Mouse (Mus musculus) kidney, postnatal 0 days (tissue): ENCODE results near the gene Mfsd8. TPM values are rescaled to one million over a fixed set of nuclear protein-coding genes. Genes with fewer than 3 reads are reported as not detected.
"Not testable (repeated sequence)": the region's sequence is repeated elsewhere in the genome, so short reads cannot be mapped to it uniquely, and the experiment has no call there.

Source experiments
- ATAC-seq: fragments of 200-750 bp; cut with Nextera tagmentation; replicated peaks from 2 replicates; pipeline ENCODE4 v1.8.0; 2017; ENCODE audit warnings: low read depth, moderate number of reproducible peaks, moderate TSS enrichment, moderate library complexity; ENCODE audit not compliant: low FRiP score
- DNase-seq: peaks from one replicate; pipeline ENCODE4 v3.0.0-alpha.2; 2016; ENCODE audit warnings: low spot score
- H3K27ac ChIP-seq: fragments of 300-500 bp; sonication (generic); 2 replicates; pipeline ENCODE4 v1.5.1; 2014; ENCODE audit warnings: mild to moderate bottlenecking
- H3K27me3 ChIP-seq: fragments of 300-500 bp; sonication (generic); 2 replicates; pipeline ENCODE4 v1.6.1; 2014; ENCODE audit warnings: low read length, mixed read lengths; ENCODE audit not compliant: insufficient read depth
- H3K36me3 ChIP-seq: fragments of 300-500 bp; sonication (generic); 2 replicates; pipeline ENCODE4 v1.6.1; 2014; ENCODE audit warnings: low read length, mixed read lengths; ENCODE audit not compliant: insufficient read depth
- H3K4me1 ChIP-seq: fragments of 300-500 bp; sonication (generic); replicated peaks from 2 replicates; pipeline ENCODE4 v1.6.1; 2014; ENCODE audit warnings: antibody characterized with exemption, low read length, mixed read lengths; ENCODE audit not compliant: insufficient read depth
- H3K4me2 ChIP-seq: fragments of 300-500 bp; sonication (generic); 2 replicates; pipeline ENCODE4 v1.6.1; 2014; ENCODE audit warnings: mild to moderate bottlenecking, low read length, moderate library complexity, mixed read lengths
- H3K4me3 ChIP-seq: fragments of 300-500 bp; sonication (generic); replicated peaks from 2 replicates; pipeline ENCODE4 v1.5.1; 2014; ENCODE audit warnings: low read depth, low read length
- H3K9ac ChIP-seq: fragments of 300-500 bp; sonication (generic); 2 replicates; pipeline ENCODE4 v1.6.1; 2014; ENCODE audit warnings: low read depth, low read length
- H3K9me3 ChIP-seq: fragments of 300-500 bp; sonication (generic); replicated peaks from 2 replicates; pipeline ENCODE4 v1.6.1; 2016; ENCODE audit warnings: low read length, inconsistent platforms, mixed read lengths
- CTCF ChIP-seq: IDR thresholded peaks from 2 replicates; pipeline ENCODE4 v1.5.1; 2016; ENCODE audit warnings: antibody characterized with exemption, low read depth, mild to moderate bottlenecking, moderate library complexity
- WGBS: fragments of 180-500 bp; shearing (Covaris S2); extraction: QIAGEN DNeasy Blood & Tissue Kit; methylation state at CpG from one replicate; pipeline ENCODE4 v1.1.7; 2014; 5-methylcytosine and 5-hydroxymethylcytosine counted together
- polyA plus RNA-seq: library from polyadenylated mRNA; unstranded; fragments of >200 nt; fragmentation: Nextera tagmentation; extraction: Ambion mirVana; gene quantifications from 2 replicates; pipeline ENCODE4 v1.2.1, GENCODE M21; 2015

Mfsd8 gene
- polyA plus RNA-seq, result 7.2 and 7.6 TPM in 2 replicates

GRCm38 (mm10) chr3:40846473-40846956, at the start of gene Mfsd8:
TSS of gene Mfsd8 (minus strand) at chr3:40846886.
- Histone ChIP-seq H3K4me2 (peak within 1 kb of the TSS; percentile 68), H3K27ac (peak within 1 kb of the TSS; percentile 86), H3K4me3 (peak within 1 kb of the TSS; percentile 42), H3K9ac (peak within 1 kb of the TSS; percentile 52; the same call in 1 of the 2 replicates)
- H3K9me3 ChIP-seq, H3K36me3 ChIP-seq, H3K4me1 ChIP-seq, H3K27me3 ChIP-seq: not testable (repeated sequence)
- under 1% methylated on average over 34 of the region's 39 CpGs for WGBS
- peak; percentile 98 for DNase-seq
- ATAC-seq, result peak; percentile 99
- TF ChIP-seq CTCF, result peak; percentile 75

- under 1% methylated on average over 16 of the region's 24 CpGs for WGBS
- H3K27ac ChIP-seq, result peak overlapping the region; percentile 75
- H3K4me1 ChIP-seq, ATAC-seq, H3K27me3 ChIP-seq, H3K36me3 ChIP-seq, H3K9me3 ChIP-seq: not testable (repeated sequence)
- peak overlapping the region; percentile 75 for H3K4me2 ChIP-seq
- peak overlapping the region; percentile 52 for H3K4me3 ChIP-seq
- peak overlapping the region; percentile 65 for H3K9ac ChIP-seq
- peak; percentile 10 for DNase-seq
Observed at GRCm38 (mm10) chr3:40894336-40894735, 47.6 kb upstream of the Mfsd8 start.

DNA sequence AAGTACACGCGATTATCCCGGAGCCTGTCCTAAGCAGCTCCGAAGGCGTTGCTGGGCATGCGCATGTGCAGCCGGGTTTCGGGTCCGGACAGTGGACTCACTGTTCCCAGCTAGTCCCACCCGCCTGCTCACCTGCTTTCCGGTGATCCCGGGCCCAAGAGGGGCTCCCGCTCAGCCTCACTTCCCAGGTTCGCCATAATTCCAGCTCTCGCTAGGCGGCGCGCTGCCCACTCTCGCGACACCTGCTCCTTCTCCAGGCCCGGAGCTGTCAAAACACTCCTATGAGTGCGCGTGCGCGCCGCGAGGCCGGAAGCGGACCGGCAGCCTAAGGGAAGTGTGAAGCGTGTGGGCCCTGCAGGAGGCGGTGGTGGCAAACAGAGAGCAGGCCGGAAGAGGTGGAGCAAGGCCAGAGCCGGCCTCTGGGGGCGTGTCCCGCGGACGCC, 47.2 kb upstream of the Mfsd8 start:
- Histone ChIP-seq H3K27ac (peak overlapping the region; percentile 79), H3K9ac (peak overlapping the region; percentile 51; the same call in 1 of the 2 replicates), H3K4me2 (peak overlapping the region; percentile 54), H3K4me3 (peak overlapping the region; percentile 52)
- 0% methylated on average over 35 of the region's 38 CpGs for WGBS
- DNase-seq, result peak; percentile 98
- not testable (repeated sequence) for H3K36me3 ChIP-seq, H3K4me1 ChIP-seq, H3K9me3 ChIP-seq, H3K27me3 ChIP-seq
- peak; percentile 100 for ATAC-seq
- peak; percentile 78 for TF ChIP-seq CTCF

- not testable (repeated sequence) for DNase-seq, H3K9ac ChIP-seq, H3K4me1 ChIP-seq, ATAC-seq, H3K4me3 ChIP-seq, H3K27me3 ChIP-seq, H3K36me3 ChIP-seq, H3K27ac ChIP-seq, H3K4me2 ChIP-seq, H3K9me3 ChIP-seq
- 94% methylated on average over 3 of the region's 3 CpGs for WGBS
Observed at GRCm38 (mm10) chr3:40853123-40853738, 6.5 kb upstream of the Mfsd8 start.

- DNase-seq, H3K4me1 ChIP-seq, H3K9me3 ChIP-seq, H3K4me3 ChIP-seq, H3K9ac ChIP-seq, H3K27me3 ChIP-seq, H3K4me2 ChIP-seq, ATAC-seq, H3K36me3 ChIP-seq, H3K27ac ChIP-seq: not testable (repeated sequence)
- 91% methylated on average over 2 of the region's 2 CpGs for WGBS
Observed at GRCm38 (mm10) chr3:40847936-40848335, 1.2 kb upstream of the Mfsd8 start.

DNA sequence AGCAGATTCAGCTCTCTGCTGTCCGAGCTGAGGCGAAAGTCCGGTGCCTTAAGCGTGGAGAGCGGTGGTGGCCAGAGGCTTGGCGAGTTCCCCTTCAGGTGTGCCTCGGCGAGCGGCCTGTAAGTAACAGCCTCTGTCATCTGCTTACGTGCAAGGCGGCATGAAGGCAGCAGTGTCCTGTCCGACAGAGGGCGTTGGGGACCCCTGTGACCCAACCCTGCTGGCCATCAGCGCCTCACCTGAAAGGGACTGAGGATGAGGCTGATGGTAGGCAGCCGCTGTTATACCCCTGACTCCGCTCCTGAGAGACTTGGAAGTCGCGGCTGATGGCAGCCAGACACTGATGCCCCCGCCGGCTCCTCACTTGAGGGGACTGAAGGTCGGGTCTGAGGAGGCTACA, 332 bp upstream of the Mfsd8 start:
- Histone ChIP-seq H3K4me2 (peak overlapping the region; percentile 68), H3K4me3 (peak overlapping the region; percentile 42), H3K9ac (peak overlapping the region; percentile 52; the same call in 1 of the 2 replicates), H3K27ac (peak overlapping the region; percentile 71)
- ATAC-seq, H3K9me3 ChIP-seq, H3K36me3 ChIP-seq, H3K27me3 ChIP-seq, H3K4me1 ChIP-seq: not testable (repeated sequence)
- peak; percentile 31; the same call in 1 of the 2 replicates for TF ChIP-seq CTCF
- 2% methylated on average over 16 of the region's 21 CpGs for WGBS
- peak; percentile 36 for DNase-seq

DNA sequence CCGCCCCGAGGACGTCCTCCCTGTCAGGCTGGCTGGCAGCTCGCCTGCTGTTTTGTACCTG, 101 bp upstream of the Mfsd8 start, which contains the start of gene Abhd18:
Abhd18 (plus strand) TSS at position 14 of the 61 bp plus-strand sequence.
- no CpG with 5 or more reads among the region's 4 CpGs for WGBS

DNA sequence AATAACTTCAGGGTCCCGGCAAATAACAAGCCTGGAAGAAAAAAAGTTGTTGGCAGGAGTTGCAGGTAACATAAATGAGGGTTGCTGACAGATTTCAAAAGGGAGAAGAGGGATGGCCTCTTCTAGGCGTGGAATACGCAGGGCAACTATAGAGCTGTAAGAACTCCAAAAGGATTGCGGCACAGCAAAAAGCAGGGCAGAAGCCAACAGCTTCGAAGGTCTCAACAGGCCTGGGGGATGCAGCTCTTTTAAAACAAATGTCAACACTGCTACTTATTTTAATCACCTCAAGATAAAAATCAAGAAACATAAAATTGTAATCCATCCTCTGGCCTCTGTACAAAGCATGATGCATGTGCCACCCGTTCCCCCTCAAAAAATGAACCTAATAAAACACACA, 1.2 kb downstream of the Mfsd8 start:
- not testable (repeated sequence) for H3K36me3 ChIP-seq, H3K9me3 ChIP-seq, H3K4me1 ChIP-seq, H3K27ac ChIP-seq, ATAC-seq, H3K4me3 ChIP-seq, H3K9ac ChIP-seq, H3K27me3 ChIP-seq
- peak; percentile 1 for DNase-seq
- H3K4me2 ChIP-seq, result peak overlapping the region; percentile 56
- 71% methylated on average over 6 of the region's 6 CpGs for WGBS

More for the DNA sequence above, 101 bp upstream of the Mfsd8 start, which contains the start of gene Abhd18:
- Histone ChIP-seq H3K9ac (peak within 1 kb of the TSS; percentile 52; the same call in 1 of the 2 replicates), H3K4me3 (peak within 1 kb of the TSS; percentile 42), H3K4me2 (peak within 1 kb of the TSS; percentile 68), H3K27ac (peak within 1 kb of the TSS; percentile 86)
- ATAC-seq, H3K36me3 ChIP-seq, H3K4me1 ChIP-seq, H3K27me3 ChIP-seq, H3K9me3 ChIP-seq, DNase-seq: not testable (repeated sequence)
